Mouse (Mus musculus) liver, embryonic 13.5 days (tissue): ENCODE data around the gene Erc2. TPM values are rescaled to one million over a fixed set of nuclear protein-coding genes. Genes with fewer than 3 reads are reported as not detected.
A peak's percentile ranks its signal among the peaks of the same experiment; 100 is the strongest.

Experiments used
- ATAC-seq: fragments of 200-750 bp; cut with Nextera tagmentation; 2 replicates; pipeline ENCODE4 v1.8.0; 2017; ENCODE audit warnings: low read depth, mild to moderate bottlenecking, moderate number of reproducible peaks, moderate library complexity
- DNase-seq: peaks from one replicate; pipeline ENCODE4 v3.0.0; 2022
- H3K27ac ChIP-seq: fragments of 300-500 bp; sonication (generic); 2 replicates; pipeline ENCODE4 v1.5.1; 2015; ENCODE audit warnings: moderate library complexity, mild to moderate bottlenecking, inconsistent platforms
- H3K27me3 ChIP-seq: fragments of 300-500 bp; sonication (generic); 2 replicates; pipeline ENCODE4 v1.6.1; 2015; ENCODE audit warnings: mild to moderate bottlenecking, inconsistent platforms
- H3K36me3 ChIP-seq: fragments of 300-500 bp; sonication (generic); 2 replicates; pipeline ENCODE4 v1.6.1; 2015; ENCODE audit warnings: mild to moderate bottlenecking, inconsistent platforms
- H3K4me1 ChIP-seq: fragments of 300-500 bp; sonication (generic); replicated peaks from 2 replicates; pipeline ENCODE4 v1.6.1; 2015; ENCODE audit warnings: inconsistent platforms
- H3K4me2 ChIP-seq: fragments of 300-500 bp; sonication (generic); 2 replicates; pipeline ENCODE4 v1.6.1; 2015; ENCODE audit warnings: inconsistent platforms, mild to moderate bottlenecking, moderate library complexity
- H3K4me3 ChIP-seq: fragments of 300-500 bp; sonication (generic); replicated peaks from 2 replicates; pipeline ENCODE4 v1.5.1; 2015; ENCODE audit warnings: mild to moderate bottlenecking, inconsistent platforms
- H3K9ac ChIP-seq: fragments of 300-500 bp; sonication (generic); 2 replicates; pipeline ENCODE4 v1.6.1; 2015; ENCODE audit warnings: mild to moderate bottlenecking, inconsistent platforms
- H3K9me3 ChIP-seq: fragments of 300-500 bp; sonication (generic); replicated peaks from 2 replicates; pipeline ENCODE4 v1.6.1; 2016; ENCODE audit warnings: inconsistent platforms
- WGBS: fragments of 180-500 bp; shearing (Covaris S2); methylation state at CpG from one replicate; pipeline ENCODE4 v1.1.7; 2015; ENCODE audit not compliant: insufficient replicate concordance; 5-methylcytosine and 5-hydroxymethylcytosine counted together
- polyA plus RNA-seq: library from polyadenylated mRNA; unstranded; fragments of >200 nt; fragmentation: Nextera tagmentation; extraction: Ambion mirVana; gene quantifications from 2 replicates; pipeline ENCODE4 v1.2.1, GENCODE M21; 2015

The Erc2 gene
- polyA plus RNA-seq, 1 experiment from 2014 or later, result 0.82 TPM

DNA sequence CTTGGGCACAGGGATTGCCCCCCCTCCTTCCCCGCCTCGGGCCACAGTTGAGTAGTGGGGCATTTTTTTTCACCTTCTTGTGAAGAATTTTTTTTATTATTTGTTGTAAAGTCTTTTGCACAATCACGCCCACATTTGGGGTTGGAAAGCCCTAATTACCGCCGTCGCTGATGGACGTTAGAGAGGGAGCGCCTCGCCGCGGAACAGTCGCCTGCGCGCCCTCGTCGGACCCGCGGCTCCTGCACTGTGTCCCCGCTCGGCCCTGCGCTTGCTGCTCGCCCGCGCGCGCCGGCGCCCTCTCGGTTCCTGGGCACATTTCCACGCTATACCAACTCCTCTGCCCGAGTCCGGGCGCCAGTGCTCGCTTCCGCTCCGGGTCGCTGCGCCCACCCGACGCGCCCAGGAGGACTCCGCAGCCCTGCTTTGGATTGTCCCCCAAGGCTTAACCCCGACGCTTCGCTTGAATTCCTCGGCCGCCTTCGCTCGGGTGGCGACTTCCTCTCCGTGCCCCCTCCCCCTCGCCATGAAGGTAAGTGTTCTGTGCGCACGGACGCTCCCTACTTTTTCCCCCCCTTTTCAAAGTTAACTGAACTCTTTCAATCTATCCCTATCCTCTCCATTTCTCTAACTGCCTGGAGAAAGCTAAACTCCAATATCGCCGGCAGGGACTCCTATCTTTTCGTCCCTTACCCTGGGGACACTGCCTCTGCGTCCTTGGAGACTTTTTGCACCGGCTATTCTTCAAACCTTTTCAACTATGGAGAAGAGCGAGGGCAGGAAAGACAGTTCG, 883.6 kb downstream of the Erc2 start:
- peaks cover 94% of the 10 kb centered on the region for H3K27me3 ChIP-seq
- no peak for DNase-seq
- H3K4me2 ChIP-seq, result peak overlapping the region; percentile 64
- no peak overlapping the region for H3K27ac ChIP-seq
- H3K36me3 ChIP-seq, result no peaks in the 10 kb centered on the region
- no peaks in the 10 kb centered on the region for H3K9me3 ChIP-seq
- ATAC-seq, result no peak
- under 1% methylated on average over 62 of the region's 62 CpGs for WGBS
- peak overlapping the region; percentile 52 for H3K4me3 ChIP-seq
- H3K9ac ChIP-seq, result no peak overlapping the region
- peaks cover 3% of the 10 kb centered on the region; the same call in 1 of the 2 replicates for H3K4me1 ChIP-seq

GRCm38 (mm10) chr14:28506376-28506831, 884.2 kb downstream of the Erc2 start:
- Histone ChIP-seq H3K9ac (no peak overlapping the region), H3K27me3 (peaks cover 98% of the 10 kb centered on the region), H3K9me3 (no peaks in the 10 kb centered on the region), H3K4me1 (peaks cover 5% of the 10 kb centered on the region; the same call in 1 of the 2 replicates), H3K27ac (no peak overlapping the region), H3K4me2 (peak overlapping the region; percentile 64), H3K4me3 (peak overlapping the region; percentile 52), H3K36me3 (no peaks in the 10 kb centered on the region)
- ATAC-seq (no peak), DNase-seq (no peak)
- WGBS, result 1% methylated on average over 29 of the region's 29 CpGs

GRCm38 (mm10) chr14:28507011-28507410, 884.8 kb downstream of the Erc2 start:
- H3K4me2 ChIP-seq, result peak overlapping the region; percentile 64
- peaks cover 99% of the 10 kb centered on the region for H3K27me3 ChIP-seq
- no peak overlapping the region for H3K27ac ChIP-seq
- H3K36me3 ChIP-seq, result no peaks in the 10 kb centered on the region
- peak overlapping the region; percentile 52; the same call in 1 of the 2 replicates for H3K4me3 ChIP-seq
- DNase-seq (no peak), ATAC-seq (no peak)
- no peaks in the 10 kb centered on the region for H3K9me3 ChIP-seq
- H3K4me1 ChIP-seq, result peaks cover 6% of the 10 kb centered on the region; the same call in 1 of the 2 replicates
- WGBS, result 1% methylated on average over 15 of the region's 15 CpGs
- H3K9ac ChIP-seq, result no peak overlapping the region

DNA sequence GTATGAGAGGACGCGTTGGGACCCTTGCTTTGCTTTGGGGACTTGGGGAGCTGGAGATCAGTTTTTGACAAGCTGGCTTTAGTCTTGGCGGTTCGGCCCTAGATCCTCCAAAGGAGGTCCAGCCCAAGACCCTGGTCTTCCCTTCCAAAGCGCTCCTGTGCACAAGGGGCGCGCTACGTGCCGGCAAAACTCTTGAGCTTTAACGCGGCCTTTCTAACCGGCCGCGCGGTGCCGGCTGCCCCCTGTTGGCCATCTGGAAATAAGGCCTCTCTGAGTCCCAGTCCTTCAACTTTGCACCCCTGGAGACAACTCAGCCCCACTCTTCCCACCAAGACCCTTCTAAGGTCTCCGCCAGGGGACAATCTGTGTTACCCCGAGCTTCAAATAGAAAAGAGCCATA, 885.2 kb downstream of the Erc2 start:
- no peak for DNase-seq
- peak overlapping the region; percentile 18; the same call in 1 of the 2 replicates for H3K4me3 ChIP-seq
- ATAC-seq, result no peak
- H3K36me3 ChIP-seq, result no peaks in the 10 kb centered on the region
- no peak overlapping the region for H3K9ac ChIP-seq
- peaks cover 6% of the 10 kb centered on the region; the same call in 1 of the 2 replicates for H3K4me1 ChIP-seq
- H3K27me3 ChIP-seq, result peaks cover 99% of the 10 kb centered on the region
- H3K4me2 ChIP-seq, result peak overlapping the region; percentile 64
- no peak overlapping the region for H3K27ac ChIP-seq
- under 1% methylated on average over 18 of the region's 18 CpGs for WGBS
- H3K9me3 ChIP-seq, result no peaks in the 10 kb centered on the region

GRCm38 (mm10) chr14:28508288-28509258, 886.3 kb downstream of the Erc2 start:
- no peak overlapping the region for H3K9ac ChIP-seq
- ATAC-seq, result no peak
- H3K9me3 ChIP-seq, result no peaks in the 10 kb centered on the region
- 12% methylated on average over 27 of the region's 27 CpGs for WGBS
- DNase-seq, result no peak
- no peak overlapping the region for H3K27ac ChIP-seq
- no peak overlapping the region for H3K4me3 ChIP-seq
- H3K4me1 ChIP-seq, result peaks cover 6% of the 10 kb centered on the region; the same call in 1 of the 2 replicates
- H3K36me3 ChIP-seq, result no peaks in the 10 kb centered on the region
- H3K4me2 ChIP-seq, result no peak overlapping the region
- peaks cover 99% of the 10 kb centered on the region for H3K27me3 ChIP-seq

- Histone ChIP-seq H3K4me1 (peaks cover 6% of the 10 kb centered on the region; the same call in 1 of the 2 replicates), H3K9me3 (no peaks in the 10 kb centered on the region), H3K27ac (no peak overlapping the region), H3K27me3 (peaks cover 94% of the 10 kb centered on the region), H3K4me3 (no peak overlapping the region), H3K9ac (no peak overlapping the region), H3K36me3 (no peaks in the 10 kb centered on the region), H3K4me2 (peak overlapping the region; percentile 14; the same call in 1 of the 2 replicates)
- WGBS, result 2% methylated on average over 47 of the region's 47 CpGs
- DNase-seq, result no peak
- no peak for ATAC-seq
These were observed 887.5 kb downstream of the Erc2 start for GRCm38 (mm10) chr14:28509441-28510340.

- Histone ChIP-seq H3K9me3 (no peaks in the 10 kb centered on the region), H3K36me3 (no peaks in the 10 kb centered on the region), H3K4me1 (peaks cover 6% of the 10 kb centered on the region; the same call in 1 of the 2 replicates), H3K4me3 (peak overlapping the region; percentile 18; the same call in 1 of the 2 replicates), H3K4me2 (peak overlapping the region; percentile 17), H3K27ac (no peak overlapping the region), H3K27me3 (peaks cover 91% of the 10 kb centered on the region), H3K9ac (no peak overlapping the region)
- WGBS, result 2% methylated on average over 29 of the region's 29 CpGs
- DNase-seq (no peak), ATAC-seq (no peak)
These were observed 888.3 kb downstream of the Erc2 start for GRCm38 (mm10) chr14:28510341-28511028.

- Histone ChIP-seq H3K9ac (no peak overlapping the region), H3K27me3 (peaks cover 87% of the 10 kb centered on the region), H3K36me3 (no peaks in the 10 kb centered on the region), H3K27ac (no peak overlapping the region), H3K9me3 (no peaks in the 10 kb centered on the region), H3K4me3 (peak overlapping the region; percentile 18; the same call in 1 of the 2 replicates), H3K4me1 (peaks cover 6% of the 10 kb centered on the region; the same call in 1 of the 2 replicates), H3K4me2 (peak overlapping the region; percentile 17; the same call in 1 of the 2 replicates)
- DNase-seq, result no peak
- ATAC-seq, result no peak
- WGBS, result under 1% methylated on average over 41 of the region's 41 CpGs
These were observed 888.9 kb downstream of the Erc2 start for GRCm38 (mm10) chr14:28511029-28511651.

DNA sequence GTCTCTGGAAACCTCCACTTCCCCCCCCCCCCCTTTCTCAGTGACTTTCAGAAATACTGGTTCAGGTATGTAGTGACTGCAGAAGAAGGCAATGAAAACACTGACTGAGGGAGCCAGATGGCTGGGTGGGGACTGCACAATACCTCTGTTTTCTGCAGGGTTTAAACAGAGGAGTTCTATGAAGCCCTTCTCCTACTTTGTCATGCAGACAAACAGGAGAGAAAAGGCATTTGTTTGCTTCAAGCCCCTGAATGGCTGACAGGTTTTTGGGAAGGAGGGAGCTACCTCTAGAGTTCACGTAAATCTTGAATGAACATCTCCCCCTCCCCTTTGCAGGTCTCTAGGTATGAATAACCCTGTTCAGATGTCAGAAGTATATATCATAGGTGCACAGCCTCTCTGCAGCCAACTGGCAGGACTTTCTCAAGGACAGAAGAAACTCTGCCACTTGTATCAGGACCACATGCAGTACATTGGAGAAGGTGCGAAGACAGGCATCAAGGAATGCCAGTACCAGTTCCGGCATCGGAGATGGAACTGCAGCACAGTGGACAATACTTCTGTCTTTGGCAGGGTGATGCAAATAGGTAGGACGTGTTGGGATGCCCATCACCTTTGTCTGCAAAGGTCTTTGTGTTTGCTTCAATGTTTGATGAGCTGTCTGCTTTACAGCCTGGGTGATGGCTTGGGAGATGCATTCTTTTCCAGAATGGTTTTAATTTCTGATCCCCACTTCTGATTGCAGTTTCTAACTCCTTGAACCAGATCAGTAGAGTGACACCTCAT, 890.8 kb downstream of the Erc2 start:
- peaks cover 68% of the 10 kb centered on the region for H3K27me3 ChIP-seq
- no peak overlapping the region for H3K4me2 ChIP-seq
- H3K4me3 ChIP-seq, result no peak overlapping the region
- no peak overlapping the region for H3K9ac ChIP-seq
- DNase-seq (no peak), ATAC-seq (no peak)
- H3K9me3 ChIP-seq, result no peaks in the 10 kb centered on the region
- 63% methylated on average over 5 of the region's 5 CpGs for WGBS
- peaks cover 6% of the 10 kb centered on the region; the same call in 1 of the 2 replicates for H3K4me1 ChIP-seq
- no peak overlapping the region for H3K27ac ChIP-seq
- H3K36me3 ChIP-seq, result no peaks in the 10 kb centered on the region
